Mouse (Mus musculus): Measurements from ENCODE around the gene Dzip1l. TPM values are rescaled to one million over a fixed set of nuclear protein-coding genes. Genes with fewer than 3 reads are reported as not detected.

Dzip1l gene
- polyA plus RNA-seq, 1 experiment from 2014 or later = 13.3 TPM

- no peaks in the 10 kb centered on the region for H3K9me3 ChIP-seq
- H3K27me3 ChIP-seq = no peaks in the 10 kb centered on the region
- no peaks in the 10 kb centered on the region for H3K36me3 ChIP-seq
- H3K4me1 ChIP-seq = peaks cover 37% of the 10 kb centered on the region
- WGBS = 56% methylated on average over 4 of the region's 4 CpGs
- peak overlapping the region; percentile 82 for H3K4me2 ChIP-seq (replicated peaks)
- peak overlapping the region; percentile 88 for H3K27ac ChIP-seq (replicated peaks)
- peak overlapping the region; percentile 81 for H3K4me3 ChIP-seq
- 0 out of 2 replicates have a peak overlapping the region, but pooled peaks have one; percentile 75 for H3K9ac ChIP-seq (replicated peaks)
- no peak for ATAC-seq (replicated peaks)
Observed at GRCm38 (mm10) chr9:99628581-99628980, 715 bp upstream of the Dzip1l start.

- WGBS = under 1% methylated on average over 11 of the region's 11 CpGs
- Histone ChIP-seq H3K4me3 (peak overlapping the region; percentile 81), H3K27ac (replicated peaks) (peak overlapping the region; percentile 88), H3K36me3 (no peaks in the 10 kb centered on the region), H3K27me3 (no peaks in the 10 kb centered on the region), H3K4me2 (replicated peaks) (peak overlapping the region; percentile 82), H3K4me1 (peaks cover 37% of the 10 kb centered on the region), H3K9ac (replicated peaks) (peak overlapping the region; percentile 75), H3K9me3 (no peaks in the 10 kb centered on the region)
- peak; percentile 49; the same call in 1 of the 2 replicates for ATAC-seq (replicated peaks)
Observed at GRCm38 (mm10) chr9:99630071-99630470, 775 bp downstream of the Dzip1l start.

- no peaks in the 10 kb centered on the region for H3K36me3 ChIP-seq
- 47% methylated on average over 9 of the region's 9 CpGs for WGBS
- no peak for ATAC-seq (replicated peaks)
- peak overlapping the region; percentile 75 for H3K9ac ChIP-seq (replicated peaks)
- peak overlapping the region; percentile 82 for H3K4me2 ChIP-seq (replicated peaks)
- no peaks in the 10 kb centered on the region for H3K27me3 ChIP-seq
- peak overlapping the region; percentile 81 for H3K4me3 ChIP-seq
- no peaks in the 10 kb centered on the region for H3K9me3 ChIP-seq
- H3K4me1 ChIP-seq = peaks cover 37% of the 10 kb centered on the region
- H3K27ac ChIP-seq (replicated peaks) = no peak overlapping the region
Observed at GRCm38 (mm10) chr9:99630528-99631125, 1.3 kb downstream of the Dzip1l start.

- H3K9ac ChIP-seq (replicated peaks) = no peak overlapping the region
- no peak overlapping the region for H3K27ac ChIP-seq (replicated peaks)
- no peaks in the 10 kb centered on the region for H3K27me3 ChIP-seq
- 10% methylated on average over 2 of the region's 2 CpGs for WGBS
- peaks cover 3% of the 10 kb centered on the region; the same call in 1 of the 2 replicates for H3K36me3 ChIP-seq
- peaks cover 37% of the 10 kb centered on the region for H3K4me1 ChIP-seq
- no peak for ATAC-seq (replicated peaks)
- H3K9me3 ChIP-seq = no peaks in the 10 kb centered on the region
- H3K4me2 ChIP-seq (replicated peaks) = peak overlapping the region; percentile 16; the same call in 1 of the 2 replicates
- H3K4me3 ChIP-seq = no peak overlapping the region
Observed at GRCm38 (mm10) chr9:99631781-99632180, 2.5 kb downstream of the Dzip1l start.

GRCm38 (mm10) chr9:99632264-99632663, 3.0 kb downstream of the Dzip1l start:
- Histone ChIP-seq H3K36me3 (peaks cover 5% of the 10 kb centered on the region; the same call in 1 of the 2 replicates), H3K4me1 (peaks cover 37% of the 10 kb centered on the region), H3K4me2 (replicated peaks) (peak overlapping the region; percentile 16; the same call in 1 of the 2 replicates), H3K9me3 (no peaks in the 10 kb centered on the region), H3K4me3 (no peak overlapping the region), H3K9ac (replicated peaks) (no peak overlapping the region), H3K27me3 (no peaks in the 10 kb centered on the region), H3K27ac (replicated peaks) (no peak overlapping the region)
- 59% methylated on average over 8 of the region's 8 CpGs for WGBS
- no peak for ATAC-seq (replicated peaks)

- peaks cover 8% of the 10 kb centered on the region for H3K4me1 ChIP-seq
- H3K9me3 ChIP-seq = no peaks in the 10 kb centered on the region
- no peak overlapping the region for H3K27ac ChIP-seq (replicated peaks)
- WGBS = 65% methylated on average over 1 of the region's 1 CpGs
- no peak overlapping the region for H3K4me2 ChIP-seq (replicated peaks)
- ATAC-seq (replicated peaks) = peak; percentile 74
- no peak overlapping the region for H3K9ac ChIP-seq (replicated peaks)
- no peaks in the 10 kb centered on the region for H3K27me3 ChIP-seq
- H3K4me3 ChIP-seq = no peak overlapping the region
- H3K36me3 ChIP-seq = peaks cover 25% of the 10 kb centered on the region
Observed at GRCm38 (mm10) chr9:99636776-99637175, 7.5 kb downstream of the Dzip1l start.

GRCm38 (mm10) chr9:99637227-99637626, 7.9 kb downstream of the Dzip1l start:
- WGBS = 97% methylated on average over 17 of the region's 17 CpGs
- no peak overlapping the region for H3K4me3 ChIP-seq
- ATAC-seq (replicated peaks) = peak; percentile 53; the same call in 1 of the 2 replicates
- H3K4me2 ChIP-seq (replicated peaks) = no peak overlapping the region
- no peaks in the 10 kb centered on the region for H3K27me3 ChIP-seq
- peaks cover 26% of the 10 kb centered on the region for H3K36me3 ChIP-seq
- H3K4me1 ChIP-seq = peaks cover 3% of the 10 kb centered on the region
- H3K27ac ChIP-seq (replicated peaks) = no peak overlapping the region
- no peaks in the 10 kb centered on the region for H3K9me3 ChIP-seq
- no peak overlapping the region for H3K9ac ChIP-seq (replicated peaks)

- no peak overlapping the region for H3K4me3 ChIP-seq
- H3K9me3 ChIP-seq = no peaks in the 10 kb centered on the region
- H3K27ac ChIP-seq (replicated peaks) = no peak overlapping the region
- no peaks in the 10 kb centered on the region for H3K4me1 ChIP-seq
- 97% methylated on average over 13 of the region's 13 CpGs for WGBS
- H3K9ac ChIP-seq (replicated peaks) = no peak overlapping the region
- no peak for ATAC-seq (replicated peaks)
- peaks cover 26% of the 10 kb centered on the region for H3K36me3 ChIP-seq
- no peaks in the 10 kb centered on the region for H3K27me3 ChIP-seq
- no peak overlapping the region for H3K4me2 ChIP-seq (replicated peaks)
Observed at GRCm38 (mm10) chr9:99637736-99638135, 8.4 kb downstream of the Dzip1l start.

GRCm38 (mm10) chr9:99639957-99640356, 10.7 kb downstream of the Dzip1l start:
- Histone ChIP-seq H3K27ac (replicated peaks) (no peak overlapping the region), H3K9ac (replicated peaks) (no peak overlapping the region), H3K27me3 (no peaks in the 10 kb centered on the region), H3K36me3 (peaks cover 26% of the 10 kb centered on the region), H3K4me2 (replicated peaks) (no peak overlapping the region), H3K4me1 (no peaks in the 10 kb centered on the region), H3K9me3 (no peaks in the 10 kb centered on the region), H3K4me3 (no peak overlapping the region)
- ATAC-seq (replicated peaks) = no peak
- 92% methylated on average over 5 of the region's 5 CpGs for WGBS

GRCm38 (mm10) chr9:99645416-99645815, 16.1 kb downstream of the Dzip1l start:
- WGBS = 94% methylated on average over 6 of the region's 6 CpGs

GRCm38 (mm10) chr9:99646102-99646501, 16.8 kb downstream of the Dzip1l start:
- Histone ChIP-seq H3K4me1 (no peaks in the 10 kb centered on the region), H3K9ac (replicated peaks) (no peak overlapping the region), H3K27me3 (no peaks in the 10 kb centered on the region), H3K36me3 (peaks cover 35% of the 10 kb centered on the region), H3K9me3 (no peaks in the 10 kb centered on the region), H3K4me3 (no peak overlapping the region), H3K4me2 (replicated peaks) (no peak overlapping the region), H3K27ac (replicated peaks) (no peak overlapping the region)
- WGBS = 95% methylated on average over 6 of the region's 6 CpGs
- ATAC-seq (replicated peaks) = no peak

More at GRCm38 (mm10) chr9:99645416-99645815, 16.1 kb downstream of the Dzip1l start:
- no peak overlapping the region for H3K4me3 ChIP-seq
- H3K9me3 ChIP-seq = no peaks in the 10 kb centered on the region
- H3K27me3 ChIP-seq = no peaks in the 10 kb centered on the region
- H3K36me3 ChIP-seq = peaks cover 28% of the 10 kb centered on the region
- no peaks in the 10 kb centered on the region for H3K4me1 ChIP-seq
- H3K9ac ChIP-seq (replicated peaks) = no peak overlapping the region
- no peak overlapping the region for H3K4me2 ChIP-seq (replicated peaks)
- no peak for ATAC-seq (replicated peaks)
- H3K27ac ChIP-seq (replicated peaks) = no peak overlapping the region

- peaks cover 8% of the 10 kb centered on the region for H3K36me3 ChIP-seq
- H3K4me2 ChIP-seq (replicated peaks) = no peak overlapping the region
- no peak overlapping the region for H3K4me3 ChIP-seq
- H3K27ac ChIP-seq (replicated peaks) = no peak overlapping the region
- H3K9ac ChIP-seq (replicated peaks) = no peak overlapping the region
- H3K27me3 ChIP-seq = no peaks in the 10 kb centered on the region
- 73% methylated on average over 10 of the region's 10 CpGs for WGBS
- no peaks in the 10 kb centered on the region for H3K4me1 ChIP-seq
- ATAC-seq (replicated peaks) = no peak
- no peaks in the 10 kb centered on the region for H3K9me3 ChIP-seq
Observed at GRCm38 (mm10) chr9:99660756-99661155, 31.5 kb downstream of the Dzip1l start.
